Mouse (Mus musculus): ENCODE results near the gene Nlgn2. TPM values are rescaled to one million over a fixed set of nuclear protein-coding genes. Genes with fewer than 3 reads are reported as not detected.
A peak's percentile ranks its signal among the peaks of the same experiment; 100 is the strongest.

The Nlgn2 gene
- total RNA-seq, 4 experiments from 2014 or later = 217 to 228 (median 217) TPM

GRCm38 (mm10) chr11:69833554-69833953 is 4.0 kb downstream of the Nlgn2 start:
- no peak for DNase-seq (ENCODE audit: low spot score in 2 of 2)

- DNase-seq (ENCODE audit: low spot score in 2 of 2) = no peak
Measured at GRCm38 (mm10) chr11:69828832-69829231, 8.8 kb downstream of the Nlgn2 start.

- DNase-seq (ENCODE audit: low spot score in 2 of 2) = no peak
Measured at GRCm38 (mm10) chr11:69823456-69823855, 14.1 kb downstream of the Nlgn2 start.

GRCm38 (mm10) chr11:69822080-69822479 is 15.5 kb downstream of the Nlgn2 start, which contains the start of gene Spem1:
Gene Spem1, minus strand, starts transcription at chr11:69822180.
- no peak for DNase-seq (ENCODE audit: low spot score in 2 of 2)

- no peak for DNase-seq (ENCODE audit: low spot score in 2 of 2)
Measured at GRCm38 (mm10) chr11:69818871-69819270, 18.7 kb downstream of the Nlgn2 start.

GRCm38 (mm10) chr11:69818365-69818764 is 19.2 kb downstream of the Nlgn2 start, which contains the start of gene Spem2:
Gene Spem2, minus strand, starts transcription at chr11:69818465.
- DNase-seq (ENCODE audit: low spot score in 2 of 2) = no peak

- DNase-seq (ENCODE audit: low spot score in 2 of 2) = no peak
Measured at GRCm38 (mm10) chr11:69816520-69816919, 21.1 kb downstream of the Nlgn2 start.

- no peak for DNase-seq (ENCODE audit: low spot score in 2 of 2)
Measured at GRCm38 (mm10) chr11:69815155-69815554, 22.4 kb downstream of the Nlgn2 start, which contains the start of gene Gm39566. Gene Gm39566, minus strand, starts transcription at chr11:69815298.

GRCm38 (mm10) chr11:69810280-69810679 is 27.3 kb downstream of the Nlgn2 start:
- DNase-seq (ENCODE audit: low spot score in 2 of 2) = no peak

GRCm38 (mm10) chr11:69807641-69808040 is 29.9 kb downstream of the Nlgn2 start:
- no peak for DNase-seq (ENCODE audit: low spot score in 2 of 2)

- DNase-seq (ENCODE audit: low spot score in 2 of 2) = no peak
Measured at GRCm38 (mm10) chr11:69806378-69806777, 31.2 kb downstream of the Nlgn2 start.

GRCm38 (mm10) chr11:69804972-69805909 is 32.3 kb downstream of the Nlgn2 start, which contains the start of gene Tmem102:
Gene Tmem102, minus strand, starts transcription at chr11:69805624.
- DNase-seq (ENCODE audit: low spot score in 2 of 2) = no peak

- no peak for DNase-seq (ENCODE audit: low spot score in 2 of 2)
Measured at GRCm38 (mm10) chr11:69804652-69804940, 33.0 kb downstream of the Nlgn2 start.

GRCm38 (mm10) chr11:69803786-69804651 is 33.6 kb downstream of the Nlgn2 start:
- DNase-seq (ENCODE audit: low spot score in 2 of 2) = peak in 1 of 2 experiments; percentile 49

- DNase-seq (ENCODE audit: low spot score in 2 of 2) = no peak
Measured at GRCm38 (mm10) chr11:69803328-69803727, 34.3 kb downstream of the Nlgn2 start.

- peak; percentile 54 to 64 for DNase-seq (ENCODE audit: low spot score in 2 of 2)
Measured at GRCm38 (mm10) chr11:69802648-69803105, 34.9 kb downstream of the Nlgn2 start.

- DNase-seq (ENCODE audit: low spot score in 2 of 2) = no peak
Measured at GRCm38 (mm10) chr11:69801379-69801977, 36.1 kb downstream of the Nlgn2 start, which contains the start of gene Fgf11. Gene Fgf11, minus strand, starts transcription at chr11:69801857.

- DNase-seq (ENCODE audit: low spot score in 2 of 2) = peak in 1 of 2 experiments; percentile 45
Measured at GRCm38 (mm10) chr11:69800392-69801197, 37.0 kb downstream of the Nlgn2 start.

- no peak for DNase-seq (ENCODE audit: low spot score in 2 of 2)
Measured at GRCm38 (mm10) chr11:69800138-69800391, 37.5 kb downstream of the Nlgn2 start.

- DNase-seq (ENCODE audit: low spot score in 2 of 2) = no peak
Measured at GRCm38 (mm10) chr11:69799394-69800137, 38.0 kb downstream of the Nlgn2 start.

All from left cerebral cortex, adult 8-10 months (tissue).